Mouse (Mus musculus): ENCODE results near the gene Parvb. TPM values are rescaled to one million over a fixed set of nuclear protein-coding genes. Genes with fewer than 3 reads are reported as not detected.

Parvb gene
- polyA plus RNA-seq, 1 experiment from 2014 or later = 3.1 TPM

GRCm38 (mm10) chr15:84294391-84294790, 62.5 kb downstream of the Parvb start:
- no peak for ATAC-seq (ENCODE audit: low FRiP score, low TSS enrichment)
- Histone ChIP-seq H3K4me3 (ENCODE audit: low read length) (no peak overlapping the region), H3K9ac (replicated peaks; ENCODE audit: low read length) (no peak overlapping the region), H3K27me3 (ENCODE audit: insufficient read depth, low read length) (0 out of 2 replicates have a peak, but pooled peaks cover 2% of the 10 kb centered on the region), H3K4me2 (replicated peaks; ENCODE audit: low read depth, low read length) (no peak overlapping the region), H3K27ac (ENCODE audit: low read length) (no peak overlapping the region), H3K4me1 (ENCODE audit: insufficient read depth, low read length) (peaks cover 18% of the 10 kb centered on the region), H3K36me3 (ENCODE audit: insufficient read depth, low read length) (no peaks in the 10 kb centered on the region), H3K9me3 (ENCODE audit: low read length) (no peaks in the 10 kb centered on the region)
- WGBS = 83% methylated on average over 9 of the region's 9 CpGs

GRCm38 (mm10) chr15:84295225-84295624, 63.4 kb downstream of the Parvb start:
- Histone ChIP-seq H3K9ac (replicated peaks; ENCODE audit: low read length) (no peak overlapping the region), H3K4me3 (ENCODE audit: low read length) (no peak overlapping the region), H3K4me2 (replicated peaks; ENCODE audit: low read depth, low read length) (no peak overlapping the region), H3K27me3 (ENCODE audit: insufficient read depth, low read length) (0 out of 2 replicates have a peak, but pooled peaks cover 2% of the 10 kb centered on the region), H3K27ac (ENCODE audit: low read length) (no peak overlapping the region), H3K36me3 (ENCODE audit: insufficient read depth, low read length) (no peaks in the 10 kb centered on the region), H3K9me3 (ENCODE audit: low read length) (no peaks in the 10 kb centered on the region), H3K4me1 (ENCODE audit: insufficient read depth, low read length) (peaks cover 26% of the 10 kb centered on the region)
- ATAC-seq (ENCODE audit: low FRiP score, low TSS enrichment) = no peak
- 51% methylated on average over 10 of the region's 10 CpGs for WGBS

GRCm38 (mm10) chr15:84297454-84297853, 65.6 kb downstream of the Parvb start:
- H3K27me3 ChIP-seq (ENCODE audit: insufficient read depth, low read length) = 0 out of 2 replicates have a peak, but pooled peaks cover 2% of the 10 kb centered on the region
- no peaks in the 10 kb centered on the region for H3K9me3 ChIP-seq (ENCODE audit: low read length)
- no peaks in the 10 kb centered on the region for H3K36me3 ChIP-seq (ENCODE audit: insufficient read depth, low read length)
- peaks cover 41% of the 10 kb centered on the region for H3K4me1 ChIP-seq (ENCODE audit: insufficient read depth, low read length)
- 40% methylated on average over 8 of the region's 8 CpGs for WGBS
- H3K27ac ChIP-seq (ENCODE audit: low read length) = no peak overlapping the region
- no peak overlapping the region for H3K4me3 ChIP-seq (ENCODE audit: low read length)
- H3K9ac ChIP-seq (replicated peaks; ENCODE audit: low read length) = no peak overlapping the region
- ATAC-seq (ENCODE audit: low FRiP score, low TSS enrichment) = no peak
- H3K4me2 ChIP-seq (replicated peaks; ENCODE audit: low read depth, low read length) = no peak overlapping the region

DNA sequence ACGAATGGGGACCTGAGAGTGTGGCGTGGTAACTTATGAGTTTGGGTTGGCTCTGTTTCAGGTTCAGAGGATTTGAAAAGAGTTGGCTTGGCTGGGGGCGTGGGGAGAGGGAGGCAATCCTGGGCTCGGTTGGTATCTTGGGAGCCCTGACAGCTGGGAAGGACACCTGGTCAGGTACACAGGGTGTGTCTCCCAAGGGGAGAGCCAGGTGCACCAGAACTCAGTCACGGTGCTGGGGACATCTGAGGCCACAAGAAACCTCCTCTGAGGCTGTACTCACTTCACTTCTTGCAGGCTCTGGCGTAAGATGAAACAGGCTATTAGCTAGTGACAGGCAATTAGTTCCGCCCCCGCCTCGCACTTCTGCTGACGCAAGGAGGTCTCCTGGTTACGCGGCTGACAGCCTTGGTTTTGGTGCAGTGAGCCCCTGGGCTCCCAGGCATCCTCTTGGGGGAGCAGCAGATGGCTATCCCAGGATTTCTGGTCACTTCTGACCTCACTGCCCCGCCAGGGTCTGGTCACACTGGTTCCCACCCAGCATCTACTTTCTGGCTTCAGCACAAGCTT, 67.0 kb downstream of the Parvb start:
- no peaks in the 10 kb centered on the region for H3K36me3 ChIP-seq (ENCODE audit: insufficient read depth, low read length)
- no peak overlapping the region for H3K4me3 ChIP-seq (ENCODE audit: low read length)
- H3K4me2 ChIP-seq (replicated peaks; ENCODE audit: low read depth, low read length) = no peak overlapping the region; the same call in 1 of the 2 replicates
- no peak overlapping the region for H3K27ac ChIP-seq (ENCODE audit: low read length)
- H3K9ac ChIP-seq (replicated peaks; ENCODE audit: low read length) = no peak overlapping the region
- 0 out of 2 replicates have a peak, but pooled peaks cover 2% of the 10 kb centered on the region for H3K27me3 ChIP-seq (ENCODE audit: insufficient read depth, low read length)
- no peaks in the 10 kb centered on the region for H3K9me3 ChIP-seq (ENCODE audit: low read length)
- WGBS = 9% methylated on average over 13 of the region's 13 CpGs
- peaks cover 52% of the 10 kb centered on the region for H3K4me1 ChIP-seq (ENCODE audit: insufficient read depth, low read length)
- peak; percentile 13; the same call in 1 of the 2 replicates for ATAC-seq (ENCODE audit: low FRiP score, low TSS enrichment)

GRCm38 (mm10) chr15:84299662-84300333, 68.0 kb downstream of the Parvb start:
- WGBS = 41% methylated on average over 9 of the region's 9 CpGs
- Histone ChIP-seq H3K36me3 (ENCODE audit: insufficient read depth, low read length) (no peaks in the 10 kb centered on the region), H3K27me3 (ENCODE audit: insufficient read depth, low read length) (0 out of 2 replicates have a peak, but pooled peaks cover 2% of the 10 kb centered on the region), H3K4me2 (replicated peaks; ENCODE audit: low read depth, low read length) (no peak overlapping the region), H3K9ac (replicated peaks; ENCODE audit: low read length) (no peak overlapping the region), H3K4me1 (ENCODE audit: insufficient read depth, low read length) (peaks cover 52% of the 10 kb centered on the region), H3K9me3 (ENCODE audit: low read length) (no peaks in the 10 kb centered on the region), H3K4me3 (ENCODE audit: low read length) (no peak overlapping the region), H3K27ac (ENCODE audit: low read length) (no peak overlapping the region)
- ATAC-seq (ENCODE audit: low FRiP score, low TSS enrichment) = 0 out of 2 replicates have a peak, but pooled peaks have one; percentile 11

GRCm38 (mm10) chr15:84300591-84300990, 68.7 kb downstream of the Parvb start:
- Histone ChIP-seq H3K9ac (replicated peaks; ENCODE audit: low read length) (no peak overlapping the region), H3K4me2 (replicated peaks; ENCODE audit: low read depth, low read length) (no peak overlapping the region), H3K9me3 (ENCODE audit: low read length) (no peaks in the 10 kb centered on the region), H3K4me3 (ENCODE audit: low read length) (no peak overlapping the region), H3K27me3 (ENCODE audit: insufficient read depth, low read length) (0 out of 2 replicates have a peak, but pooled peaks cover 2% of the 10 kb centered on the region), H3K27ac (ENCODE audit: low read length) (no peak overlapping the region), H3K36me3 (ENCODE audit: insufficient read depth, low read length) (no peaks in the 10 kb centered on the region), H3K4me1 (ENCODE audit: insufficient read depth, low read length) (peaks cover 59% of the 10 kb centered on the region)
- 69% methylated on average over 2 of the region's 2 CpGs for WGBS
- ATAC-seq (ENCODE audit: low FRiP score, low TSS enrichment) = no peak

- no peak overlapping the region for H3K27ac ChIP-seq (ENCODE audit: low read length)
- ATAC-seq (ENCODE audit: low FRiP score, low TSS enrichment) = peak; percentile 29; the same call in 1 of the 2 replicates
These were observed 69.2 kb downstream of the Parvb start for GRCm38 (mm10) chr15:84301026-84301425.

DNA sequence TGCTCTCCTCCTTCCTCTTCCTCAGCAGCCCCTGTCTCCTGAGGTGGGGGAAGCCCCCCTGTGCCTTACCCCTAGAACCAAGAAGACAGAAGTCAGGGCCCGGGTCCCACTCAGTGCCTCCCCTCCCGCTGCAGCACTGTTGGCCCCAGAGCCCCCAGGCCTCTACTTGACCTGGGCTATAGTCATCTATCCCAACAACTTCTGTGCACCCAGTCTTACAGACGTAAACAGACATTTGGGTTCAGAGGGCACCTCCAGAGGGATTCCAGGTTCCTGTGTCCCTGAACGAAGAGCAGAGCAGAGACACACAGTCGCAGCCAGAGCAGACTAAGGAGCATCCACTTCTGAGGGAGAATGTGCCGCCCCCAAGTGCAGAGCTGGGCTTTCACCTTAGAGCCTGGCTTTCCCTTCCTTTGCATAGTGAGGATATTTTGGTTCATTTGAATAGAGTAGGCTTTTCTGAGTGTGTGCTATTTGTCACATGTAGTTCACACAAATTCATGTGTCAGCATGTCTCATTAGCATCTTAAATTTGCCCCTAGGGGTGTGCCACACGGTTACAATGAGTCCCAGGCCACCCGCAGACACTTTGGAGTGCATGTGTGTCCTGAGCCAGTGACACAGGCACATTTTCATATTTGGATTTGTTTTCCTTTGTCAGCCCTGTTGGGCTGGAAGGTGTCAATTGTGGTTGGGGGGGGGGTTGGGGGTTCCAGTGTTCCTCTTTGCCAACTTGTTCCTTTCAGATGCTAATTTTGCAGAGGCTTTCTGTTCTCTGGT, 70.0 kb downstream of the Parvb start:
- H3K27ac ChIP-seq (ENCODE audit: low read length) = no peak overlapping the region
- no peak overlapping the region for H3K9ac ChIP-seq (replicated peaks; ENCODE audit: low read length)
- 0 out of 2 replicates have a peak, but pooled peaks cover 2% of the 10 kb centered on the region for H3K27me3 ChIP-seq (ENCODE audit: insufficient read depth, low read length)
- no peak overlapping the region for H3K4me3 ChIP-seq (ENCODE audit: low read length)
- ATAC-seq (ENCODE audit: low FRiP score, low TSS enrichment) = no peak
- H3K36me3 ChIP-seq (ENCODE audit: insufficient read depth, low read length) = no peaks in the 10 kb centered on the region
- 64% methylated on average over 8 of the region's 8 CpGs for WGBS
- no peaks in the 10 kb centered on the region for H3K9me3 ChIP-seq (ENCODE audit: low read length)
- H3K4me1 ChIP-seq (ENCODE audit: insufficient read depth, low read length) = peaks cover 61% of the 10 kb centered on the region
- H3K4me2 ChIP-seq (replicated peaks; ENCODE audit: low read depth, low read length) = no peak overlapping the region

More at GRCm38 (mm10) chr15:84301026-84301425, 69.2 kb downstream of the Parvb start:
- no peaks in the 10 kb centered on the region for H3K9me3 ChIP-seq (ENCODE audit: low read length)
- no peak overlapping the region for H3K9ac ChIP-seq (replicated peaks; ENCODE audit: low read length)
- no peak overlapping the region for H3K4me2 ChIP-seq (replicated peaks; ENCODE audit: low read depth, low read length)
- 14% methylated on average over 7 of the region's 7 CpGs for WGBS
- no peak overlapping the region for H3K4me3 ChIP-seq (ENCODE audit: low read length)
- H3K27me3 ChIP-seq (ENCODE audit: insufficient read depth, low read length) = 0 out of 2 replicates have a peak, but pooled peaks cover 2% of the 10 kb centered on the region
- no peaks in the 10 kb centered on the region for H3K36me3 ChIP-seq (ENCODE audit: insufficient read depth, low read length)
- peaks cover 61% of the 10 kb centered on the region for H3K4me1 ChIP-seq (ENCODE audit: insufficient read depth, low read length)

DNA sequence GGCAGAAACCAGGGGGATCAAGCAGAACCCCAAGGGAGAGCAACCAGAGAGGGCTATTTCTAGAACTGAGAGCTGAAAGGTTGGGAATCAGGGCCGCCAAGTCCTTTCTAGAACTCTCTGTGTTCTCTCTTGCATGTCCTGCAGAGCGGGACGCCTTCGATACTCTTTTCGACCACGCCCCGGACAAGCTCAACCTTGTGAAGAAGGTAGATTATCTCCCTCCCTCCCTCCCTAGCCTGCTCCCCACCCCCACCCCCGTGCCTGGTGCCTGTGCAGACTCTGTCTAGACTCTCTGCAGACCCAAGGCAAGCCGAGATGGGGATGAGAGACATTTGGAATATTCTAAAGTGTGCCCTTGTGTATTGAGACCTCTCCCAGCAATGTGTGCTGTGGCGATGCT, 71.4 kb downstream of the Parvb start:
- no peak overlapping the region for H3K27ac ChIP-seq (ENCODE audit: low read length)
- H3K4me3 ChIP-seq (ENCODE audit: low read length) = no peak overlapping the region
- H3K9ac ChIP-seq (replicated peaks; ENCODE audit: low read length) = no peak overlapping the region
- H3K36me3 ChIP-seq (ENCODE audit: insufficient read depth, low read length) = no peaks in the 10 kb centered on the region
- H3K4me1 ChIP-seq (ENCODE audit: insufficient read depth, low read length) = peaks cover 57% of the 10 kb centered on the region
- ATAC-seq (ENCODE audit: low FRiP score, low TSS enrichment) = no peak
- no peaks in the 10 kb centered on the region for H3K9me3 ChIP-seq (ENCODE audit: low read length)
- WGBS = 57% methylated on average over 10 of the region's 10 CpGs
- no peak overlapping the region for H3K4me2 ChIP-seq (replicated peaks; ENCODE audit: low read depth, low read length)
- H3K27me3 ChIP-seq (ENCODE audit: insufficient read depth, low read length) = 0 out of 2 replicates have a peak, but pooled peaks cover 2% of the 10 kb centered on the region

Data from kidney, embryonic 16.5 days (tissue).